Mouse (Mus musculus) heart, embryonic 15.5 days (tissue): ENCODE measurements at regions not wholly inside any gene's neighbourhood (a gene's known extent, or its start where the extent isn't known, plus 50 kb on each side); places are given as distances from the start of the nearest gene placed in this dataset.

Experiments
- ATAC-seq: fragments of 200-750 bp; cut with Nextera tagmentation; replicated peaks from 2 replicates; pipeline ENCODE4 v1.8.0; 2017; ENCODE audit warnings: low read depth, moderate TSS enrichment; ENCODE audit not compliant: insufficient number of reproducible peaks, insufficient read depth, low FRiP score
- H3K27ac ChIP-seq: fragments of 300-500 bp; sonication (generic); 2 replicates; pipeline ENCODE4 v1.5.1; 2015; ENCODE audit warnings: mild to moderate bottlenecking, inconsistent platforms
- H3K27me3 ChIP-seq: fragments of 300-500 bp; sonication (generic); 2 replicates; pipeline ENCODE4 v1.6.1; 2015; ENCODE audit warnings: inconsistent platforms
- H3K36me3 ChIP-seq: fragments of 300-500 bp; sonication (generic); 2 replicates; pipeline ENCODE4 v1.6.1; 2015; ENCODE audit warnings: mild to moderate bottlenecking, inconsistent platforms
- H3K4me1 ChIP-seq: fragments of 300-500 bp; sonication (generic); replicated peaks from 2 replicates; pipeline ENCODE4 v1.6.1; 2015; ENCODE audit warnings: inconsistent platforms
- H3K4me2 ChIP-seq: fragments of 300-500 bp; sonication (generic); 2 replicates; pipeline ENCODE4 v1.6.1; 2015; ENCODE audit warnings: inconsistent platforms, mild to moderate bottlenecking, moderate library complexity
- H3K4me3 ChIP-seq: fragments of 300-500 bp; sonication (generic); 2 replicates; pipeline ENCODE4 v1.5.1; 2015; ENCODE audit warnings: mild to moderate bottlenecking, inconsistent platforms
- H3K9ac ChIP-seq: fragments of 300-500 bp; sonication (generic); 2 replicates; pipeline ENCODE4 v1.6.1; 2015; ENCODE audit warnings: mild to moderate bottlenecking, inconsistent platforms
- H3K9me3 ChIP-seq: fragments of 300-500 bp; sonication (generic); replicated peaks from 2 replicates; pipeline ENCODE4 v1.6.1; 2016; ENCODE audit warnings: inconsistent platforms
- WGBS: fragments of 180-500 bp; shearing (Covaris S2); methylation state at CpG from one replicate; pipeline ENCODE4 v1.1.7; 2015; ENCODE audit warnings: mixed read lengths; 5-methylcytosine and 5-hydroxymethylcytosine counted together

GRCm38 (mm10) chr8:93691375-93691774, 118.4 kb upstream of the Gnao1 start:
- H3K4me1 ChIP-seq, result no peaks in the 10 kb centered on the region
- no peak for ATAC-seq
- H3K36me3 ChIP-seq, result no peaks in the 10 kb centered on the region
- WGBS, result 81% methylated on average over 2 of the region's 2 CpGs
- no peaks in the 10 kb centered on the region for H3K9me3 ChIP-seq
- H3K9ac ChIP-seq, result no peak overlapping the region
- H3K27me3 ChIP-seq, result no peaks in the 10 kb centered on the region
- no peak overlapping the region for H3K4me2 ChIP-seq
- H3K27ac ChIP-seq, result no peak overlapping the region
- H3K4me3 ChIP-seq, result no peak overlapping the region

- Histone ChIP-seq H3K27me3 (no peaks in the 10 kb centered on the region), H3K9ac (no peak overlapping the region), H3K27ac (no peak overlapping the region), H3K9me3 (no peaks in the 10 kb centered on the region), H3K36me3 (no peaks in the 10 kb centered on the region), H3K4me1 (no peaks in the 10 kb centered on the region), H3K4me3 (no peak overlapping the region), H3K4me2 (no peak overlapping the region)
- 69% methylated on average over 2 of the region's 2 CpGs for WGBS
- ATAC-seq, result no peak
These were observed 117.9 kb upstream of the Gnao1 start for GRCm38 (mm10) chr8:93691826-93692225.

- H3K9me3 ChIP-seq, result no peaks in the 10 kb centered on the region
- H3K27ac ChIP-seq, result no peak overlapping the region
- no peak for ATAC-seq
- no peaks in the 10 kb centered on the region for H3K36me3 ChIP-seq
- WGBS, result 39% methylated on average over 7 of the region's 7 CpGs
- no peak overlapping the region for H3K4me2 ChIP-seq
- no peak overlapping the region for H3K4me3 ChIP-seq
- peaks cover 4% of the 10 kb centered on the region; the same call in 1 of the 2 replicates for H3K4me1 ChIP-seq
- H3K27me3 ChIP-seq, result no peaks in the 10 kb centered on the region
- H3K9ac ChIP-seq, result no peak overlapping the region
These were observed 112.6 kb upstream of the Gnao1 start for GRCm38 (mm10) chr8:93697206-93697605.

GRCm38 (mm10) chr8:93698508-93698907, 111.3 kb upstream of the Gnao1 start:
- 76% methylated on average over 3 of the region's 3 CpGs for WGBS
- H3K36me3 ChIP-seq, result no peaks in the 10 kb centered on the region
- H3K9me3 ChIP-seq, result no peaks in the 10 kb centered on the region
- no peak overlapping the region for H3K27ac ChIP-seq
- no peak for ATAC-seq
- H3K4me1 ChIP-seq, result peaks cover 4% of the 10 kb centered on the region; the same call in 1 of the 2 replicates
- no peak overlapping the region for H3K4me3 ChIP-seq
- H3K27me3 ChIP-seq, result no peaks in the 10 kb centered on the region
- H3K4me2 ChIP-seq, result no peak overlapping the region
- H3K9ac ChIP-seq, result no peak overlapping the region

- no peaks in the 10 kb centered on the region for H3K9me3 ChIP-seq
- H3K27me3 ChIP-seq, result no peaks in the 10 kb centered on the region
- H3K9ac ChIP-seq, result no peak overlapping the region
- H3K27ac ChIP-seq, result no peak overlapping the region
- H3K4me2 ChIP-seq, result no peak overlapping the region
- ATAC-seq, result no peak
- no peaks in the 10 kb centered on the region for H3K36me3 ChIP-seq
- no peak overlapping the region for H3K4me3 ChIP-seq
- H3K4me1 ChIP-seq, result peaks cover 4% of the 10 kb centered on the region; the same call in 1 of the 2 replicates
- 71% methylated on average over 3 of the region's 3 CpGs for WGBS
These were observed 108.4 kb upstream of the Gnao1 start for GRCm38 (mm10) chr8:93701391-93701790.

- Histone ChIP-seq H3K27me3 (no peaks in the 10 kb centered on the region), H3K4me2 (no peak overlapping the region), H3K4me1 (no peaks in the 10 kb centered on the region), H3K9ac (no peak overlapping the region), H3K27ac (no peak overlapping the region), H3K4me3 (no peak overlapping the region), H3K36me3 (no peaks in the 10 kb centered on the region), H3K9me3 (no peaks in the 10 kb centered on the region)
- ATAC-seq, result no peak
- 77% methylated on average over 3 of the region's 3 CpGs for WGBS
These were observed 97.6 kb upstream of the Gnao1 start for GRCm38 (mm10) chr8:93712066-93712706.

GRCm38 (mm10) chr8:93713221-93713620, 96.5 kb upstream of the Gnao1 start:
- H3K4me2 ChIP-seq, result no peak overlapping the region
- H3K36me3 ChIP-seq, result no peaks in the 10 kb centered on the region
- 64% methylated on average over 2 of the region's 2 CpGs for WGBS
- H3K4me1 ChIP-seq, result no peaks in the 10 kb centered on the region
- ATAC-seq, result no peak
- no peaks in the 10 kb centered on the region for H3K27me3 ChIP-seq
- H3K4me3 ChIP-seq, result no peak overlapping the region
- no peaks in the 10 kb centered on the region for H3K9me3 ChIP-seq
- H3K9ac ChIP-seq, result no peak overlapping the region
- no peak overlapping the region for H3K27ac ChIP-seq

- no peak for ATAC-seq
- peaks cover 5% of the 10 kb centered on the region; the same call in 1 of the 2 replicates for H3K4me1 ChIP-seq
- no peak overlapping the region for H3K9ac ChIP-seq
- no peaks in the 10 kb centered on the region for H3K27me3 ChIP-seq
- no peaks in the 10 kb centered on the region for H3K9me3 ChIP-seq
- no peak overlapping the region for H3K27ac ChIP-seq
- H3K4me2 ChIP-seq, result no peak overlapping the region
- H3K36me3 ChIP-seq, result no peaks in the 10 kb centered on the region
- H3K4me3 ChIP-seq, result no peak overlapping the region
- 79% methylated on average over 15 of the region's 15 CpGs for WGBS
These were observed 84.8 kb upstream of the Gnao1 start for GRCm38 (mm10) chr8:93724896-93725489.

- 72% methylated on average over 15 of the region's 15 CpGs for WGBS
- ATAC-seq, result no peak
These were observed 80.4 kb upstream of the Gnao1 start for GRCm38 (mm10) chr8:93729124-93729930.

GRCm38 (mm10) chr8:93730738-93731700, 78.7 kb upstream of the Gnao1 start:
- Histone ChIP-seq H3K4me1 (peaks cover 28% of the 10 kb centered on the region), H3K36me3 (no peaks in the 10 kb centered on the region), H3K9me3 (no peaks in the 10 kb centered on the region), H3K27me3 (no peaks in the 10 kb centered on the region), H3K27ac (no peak overlapping the region), H3K4me2 (no peak overlapping the region), H3K9ac (no peak overlapping the region), H3K4me3 (no peak overlapping the region)
- 58% methylated on average over 14 of the region's 14 CpGs for WGBS
- no peak for ATAC-seq

More at GRCm38 (mm10) chr8:93729124-93729930, 80.4 kb upstream of the Gnao1 start:
- Histone ChIP-seq H3K9me3 (no peaks in the 10 kb centered on the region), H3K4me3 (no peak overlapping the region), H3K4me1 (peaks cover 14% of the 10 kb centered on the region), H3K4me2 (no peak overlapping the region), H3K9ac (no peak overlapping the region), H3K36me3 (no peaks in the 10 kb centered on the region), H3K27me3 (no peaks in the 10 kb centered on the region), H3K27ac (no peak overlapping the region)

GRCm38 (mm10) chr8:93734818-93735217, 74.9 kb upstream of the Gnao1 start:
- peak; percentile 78 for ATAC-seq
- H3K27me3 ChIP-seq, result no peaks in the 10 kb centered on the region
- no peak overlapping the region for H3K9ac ChIP-seq
- no peaks in the 10 kb centered on the region for H3K9me3 ChIP-seq
- 23% methylated on average over 4 of the region's 4 CpGs for WGBS
- H3K36me3 ChIP-seq, result no peaks in the 10 kb centered on the region
- peak overlapping the region; percentile 70 for H3K27ac ChIP-seq
- peak overlapping the region; percentile 4; the same call in 1 of the 2 replicates for H3K4me2 ChIP-seq
- H3K4me3 ChIP-seq, result no peak overlapping the region
- H3K4me1 ChIP-seq, result peaks cover 23% of the 10 kb centered on the region
